Mouse (Mus musculus): ENCODE data around the gene Nudt9. TPM values are rescaled to one million over a fixed set of nuclear protein-coding genes. Genes with fewer than 3 reads are reported as not detected.

Gene Nudt9
- total and polyA plus RNA-seq, 3 experiments: 61.9 to 116 (median 66.7) TPM

GRCm38 (mm10) chr5:104110171-104110920 lies 64.2 kb downstream of the Nudt9 start:
- H3K36me3 ChIP-seq (replicated peaks): no peaks in the 10 kb centered on the region
- no peak for DNase-seq (ENCODE audit: low spot score)

GRCm38 (mm10) chr5:104112016-104112415 lies 65.9 kb downstream of the Nudt9 start:
- Histone ChIP-seq H3K4me3 (ENCODE audit: low read depth, low read length) (no peak overlapping the region), H3K9me3 (replicated peaks) (peaks cover 7% of the 10 kb centered on the region; the same call in 1 of the 2 replicates), H3K36me3 (replicated peaks) (no peaks in the 10 kb centered on the region), H3K27me3 (ENCODE audit: insufficient read depth, low read length) (no peaks in the 10 kb centered on the region), H3K4me1 (ENCODE audit: insufficient read depth, low read depth, low read length) (no peaks in the 10 kb centered on the region)
- no peak for ATAC-seq (ENCODE audit: extremely low read depth, insufficient number of reproducible peaks, low FRiP score, poor library complexity, severe bottlenecking)
- DNase-seq (ENCODE audit: low spot score): no peak
- no peak for TF ChIP-seq POLR2AphosphoS5 (IDR thresholded peaks at IDR 0.05; ENCODE audit: insufficient replicate concordance, low read depth, low read length)
- TF ChIP-seq GATA1 (IDR thresholded peaks at IDR 0.05; ENCODE audit: borderline replicate concordance, low read length): no peak
- no peak for TF ChIP-seq GATA2 (IDR thresholded peaks at IDR 0.05; ENCODE audit: borderline replicate concordance, low read depth, low read length)
- TF ChIP-seq CTCF (IDR thresholded peaks at IDR 0.05; ENCODE audit: low read depth, low read length): no peak
- no peak for TF ChIP-seq TAL1 (conservative IDR thresholded peaks at IDR 0.05; ENCODE audit: low read depth, low read length)

More at GRCm38 (mm10) chr5:104110171-104110920, 64.2 kb downstream of the Nudt9 start:
- ATAC-seq (ENCODE audit: extremely low read depth, insufficient number of reproducible peaks, low FRiP score, poor library complexity, severe bottlenecking): no peak
- peaks cover 7% of the 10 kb centered on the region; the same call in 1 of the 2 replicates for H3K9me3 ChIP-seq (replicated peaks)
- H3K27me3 ChIP-seq (ENCODE audit: insufficient read depth, low read length): no peaks in the 10 kb centered on the region
- TF ChIP-seq POLR2AphosphoS5 (IDR thresholded peaks at IDR 0.05; ENCODE audit: insufficient replicate concordance, low read depth, low read length) (no peak), GATA1 (IDR thresholded peaks at IDR 0.05; ENCODE audit: borderline replicate concordance, low read length) (no peak), CTCF (IDR thresholded peaks at IDR 0.05; ENCODE audit: low read depth, low read length) (no peak), GATA2 (IDR thresholded peaks at IDR 0.05; ENCODE audit: borderline replicate concordance, low read depth, low read length) (no peak), TAL1 (conservative IDR thresholded peaks at IDR 0.05; ENCODE audit: low read depth, low read length) (no peak)
- no peaks in the 10 kb centered on the region for H3K4me1 ChIP-seq (ENCODE audit: insufficient read depth, low read depth, low read length)
- no peak overlapping the region for H3K4me3 ChIP-seq (ENCODE audit: low read depth, low read length)

- ATAC-seq (ENCODE audit: extremely low read depth, insufficient number of reproducible peaks, low FRiP score, poor library complexity, severe bottlenecking) (no peak), DNase-seq (ENCODE audit: low spot score) (no peak)
- peaks cover 7% of the 10 kb centered on the region; the same call in 1 of the 2 replicates for H3K9me3 ChIP-seq (replicated peaks)
- no peaks in the 10 kb centered on the region for H3K27me3 ChIP-seq (ENCODE audit: insufficient read depth, low read length)
- TF ChIP-seq GATA2 (IDR thresholded peaks at IDR 0.05; ENCODE audit: borderline replicate concordance, low read depth, low read length): no peak
- TF ChIP-seq TAL1 (conservative IDR thresholded peaks at IDR 0.05; ENCODE audit: low read depth, low read length): no peak
- TF ChIP-seq POLR2AphosphoS5 (IDR thresholded peaks at IDR 0.05; ENCODE audit: insufficient replicate concordance, low read depth, low read length): no peak
- TF ChIP-seq CTCF (IDR thresholded peaks at IDR 0.05; ENCODE audit: low read depth, low read length): no peak
- no peak for TF ChIP-seq GATA1 (IDR thresholded peaks at IDR 0.05; ENCODE audit: borderline replicate concordance, low read length)
- H3K4me3 ChIP-seq (ENCODE audit: low read depth, low read length): no peak overlapping the region
- H3K4me1 ChIP-seq (ENCODE audit: insufficient read depth, low read depth, low read length): no peaks in the 10 kb centered on the region
- H3K36me3 ChIP-seq (replicated peaks): no peaks in the 10 kb centered on the region
Measured at GRCm38 (mm10) chr5:104112511-104112910, 66.4 kb downstream of the Nudt9 start.

- ATAC-seq (ENCODE audit: extremely low read depth, insufficient number of reproducible peaks, low FRiP score, poor library complexity, severe bottlenecking) (no peak), DNase-seq (ENCODE audit: low spot score) (no peak)
- Histone ChIP-seq H3K27me3 (ENCODE audit: insufficient read depth, low read length) (no peaks in the 10 kb centered on the region), H3K9me3 (replicated peaks) (peaks cover 7% of the 10 kb centered on the region; the same call in 1 of the 2 replicates), H3K4me1 (ENCODE audit: insufficient read depth, low read depth, low read length) (no peaks in the 10 kb centered on the region), H3K4me3 (ENCODE audit: low read depth, low read length) (no peak within 1 kb of the TSS), H3K36me3 (replicated peaks) (no peaks in the 10 kb centered on the region)
- no peak for TF ChIP-seq CTCF (IDR thresholded peaks at IDR 0.05; ENCODE audit: low read depth, low read length)
- TF ChIP-seq GATA2 (IDR thresholded peaks at IDR 0.05; ENCODE audit: borderline replicate concordance, low read depth, low read length): no peak
- TF ChIP-seq POLR2AphosphoS5 (IDR thresholded peaks at IDR 0.05; ENCODE audit: insufficient replicate concordance, low read depth, low read length): no peak
- no peak for TF ChIP-seq GATA1 (IDR thresholded peaks at IDR 0.05; ENCODE audit: borderline replicate concordance, low read length)
- no peak for TF ChIP-seq TAL1 (conservative IDR thresholded peaks at IDR 0.05; ENCODE audit: low read depth, low read length)
Measured at GRCm38 (mm10) chr5:104113491-104114172, 67.5 kb downstream of the Nudt9 start, which contains the start of gene Sparcl1. Gene Sparcl1 (minus strand): TSS chr5:104113733.

Other genes starting within 250 kb of the Nudt9 start
- 1.5 TPM in 2 replicates for gene Klhl8, start 135.0 kb upstream of the Nudt9 start, total RNA-seq (2014; fragmentation: Nextera tagmentation)
- 3.0 and 3.3 TPM in 2 replicates for gene Klhl8, start 135.0 kb upstream of the Nudt9 start, total RNA-seq (2017)
- 0.04 and 0.11 TPM in 2 replicates for gene Klhl8, start 135.0 kb upstream of the Nudt9 start, polyA plus RNA-seq (2012)
- not detected in 2 replicates for gene Hsd17b13, start 68.9 kb upstream of the Nudt9 start, total RNA-seq (2014; fragmentation: Nextera tagmentation)
- gene Hsd17b13, start 68.9 kb upstream of the Nudt9 start, total RNA-seq (2017): 0.12 TPM in 1 of 2 replicates, not detected in the other
- gene Hsd17b13, start 68.9 kb upstream of the Nudt9 start, polyA plus RNA-seq (2012): not detected in 2 replicates
- 9.2 and 11.7 TPM in 2 replicates for gene Hsd17b11, start 24.4 kb upstream of the Nudt9 start, total RNA-seq (2014; fragmentation: Nextera tagmentation)
- 9.0 and 9.5 TPM in 2 replicates for gene Hsd17b11, start 24.4 kb upstream of the Nudt9 start, total RNA-seq (2017)
- gene Hsd17b11, start 24.4 kb upstream of the Nudt9 start, polyA plus RNA-seq (2012): 0.47 and 0.82 TPM in 2 replicates
- not detected in 2 replicates for gene Gm17660, start 31.3 kb downstream of the Nudt9 start, total RNA-seq (2014; fragmentation: Nextera tagmentation)
- not detected in 2 replicates for gene Gm17660, start 31.3 kb downstream of the Nudt9 start, total RNA-seq (2017)
- not detected in 2 replicates for gene Gm17660, start 31.3 kb downstream of the Nudt9 start, polyA plus RNA-seq (2012)
- gene Sparcl1, start 67.4 kb downstream of the Nudt9 start, total RNA-seq (2014; fragmentation: Nextera tagmentation): not detected in 2 replicates
- not detected in 2 replicates for gene Sparcl1, start 67.4 kb downstream of the Nudt9 start, total RNA-seq (2017)
- not detected in 2 replicates for gene Sparcl1, start 67.4 kb downstream of the Nudt9 start, polyA plus RNA-seq (2012)
- gene Dspp, start 124.4 kb downstream of the Nudt9 start, total RNA-seq (2014; fragmentation: Nextera tagmentation): not detected in 2 replicates
- under 0.01 and 0.11 TPM in 2 replicates for gene Dspp, start 124.4 kb downstream of the Nudt9 start, total RNA-seq (2017)
- not detected in 2 replicates for gene Dspp, start 124.4 kb downstream of the Nudt9 start, polyA plus RNA-seq (2012)
- gene Dmp1, start 156.3 kb downstream of the Nudt9 start, total RNA-seq (2014; fragmentation: Nextera tagmentation): not detected in 2 replicates
- gene Dmp1, start 156.3 kb downstream of the Nudt9 start, total RNA-seq (2017): 0.05 TPM in 1 of 2 replicates, not detected in the other
- gene Dmp1, start 156.3 kb downstream of the Nudt9 start, polyA plus RNA-seq (2012): not detected in 2 replicates